Comparison of ENCODE assay signal across 22 mouse cellular contexts in the genomic region with DNA sequence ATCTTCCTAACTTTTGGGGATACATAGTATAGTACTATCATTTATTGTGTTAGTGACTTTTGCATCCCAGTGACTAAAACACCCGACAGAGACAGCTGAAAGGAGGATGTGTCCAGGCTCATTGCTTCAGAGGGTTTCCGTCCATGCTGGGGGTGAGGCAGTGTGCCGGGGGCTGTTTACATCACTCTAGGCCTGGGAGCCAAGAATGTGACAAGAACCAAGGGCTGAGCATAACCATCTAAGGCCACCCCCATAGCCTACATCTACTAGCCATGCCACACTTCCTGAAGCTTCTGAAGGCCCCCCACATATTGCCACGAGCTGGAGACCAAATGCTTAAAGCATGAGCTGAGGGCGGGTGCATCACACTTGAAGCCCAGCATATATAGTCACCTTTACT. TPM values are rescaled to one million over a fixed set of nuclear protein-coding genes. Genes with fewer than 3 reads are reported as not detected.
"Had no signal": no experiment of that assay in that cellular context is flagged by ENCODE, and none has a peak within 500 bp of the region (broad histone marks: within the 10 kb centered on the region; RNA-seq: fewer than 3 reads in every experiment).

No protein-coding gene starts in this region.

- H3K4me2 ChIP-seq: hindbrain, embryonic 15.5 days; liver, embryonic 11.5 days; midbrain, embryonic 11.5 days had no signal

- H3K36me3 ChIP-seq: hindbrain, embryonic 15.5 days had no signal

- ATAC-seq: liver, postnatal 0 days had no signal

- H3K9me3 ChIP-seq: hindbrain, embryonic 15.5 days had no signal

- H3K9ac ChIP-seq: hindbrain, embryonic 15.5 days; liver, embryonic 14.5 days; liver, postnatal 0 days had no signal

- DNase-seq: kidney, adult 2 months; kidney, postnatal 25 days; layer of hippocampus, adult 9-11 months; liver, postnatal 0 days; midbrain, embryonic 14.5 days; thymus, postnatal 25 days had no signal

- H3K27me3 ChIP-seq: hindbrain, embryonic 15.5 days had no signal

- H3K27ac ChIP-seq: hindbrain, embryonic 15.5 days; kidney, postnatal 0 days; layer of hippocampus, adult 2 months; liver, embryonic 14.5 days had no signal

- H3K4me3 ChIP-seq: hindbrain, embryonic 15.5 days; layer of hippocampus, adult 2 months had no signal

RNA-seq across cellular contexts. Expression of a gene that starts 34.2 kb away (rescaled TPM):
- polyA plus RNA-seq: intestine, embryonic 14.5 days; kidney, adult 2 months; kidney, embryonic 14.5 days; kidney, postnatal 0 days; large intestine, adult 2 months; liver, embryonic 11.5 days; liver, postnatal 0 days; midbrain, postnatal 0 days; small intestine, adult 2 months; spleen, adult 2 months had no signal

RNA-seq across cellular contexts. Expression of a gene that starts 50.7 kb away (rescaled TPM):
- polyA plus RNA-seq: hindbrain, embryonic 15.5 days; intestine, embryonic 14.5 days; kidney, adult 2 months; kidney, embryonic 14.5 days; kidney, postnatal 0 days; large intestine, adult 2 months; limb, embryonic 11.5 days; liver, embryonic 11.5 days; liver, embryonic 14.5 days; liver, postnatal 0 days; midbrain, embryonic 11.5 days; midbrain, postnatal 0 days; neural tube, embryonic 11.5 days; neural tube, embryonic 14.5 days; small intestine, adult 2 months; spleen, adult 2 months; thymus, postnatal 0 days had no signal
